Mouse (Mus musculus) C2C12 (cell line): ENCODE data around the gene Sema3e. TPM values are rescaled to one million over a fixed set of nuclear protein-coding genes. Genes with fewer than 3 reads are reported as not detected.
A peak's percentile ranks its signal among the peaks of the same experiment; 100 is the strongest.

Experiments
- H3K27me3 ChIP-seq: one replicate; pipeline ENCODE4 v1.6.1; 2011; ENCODE audit not compliant: control insufficient read depth, insufficient read depth, insufficient read length
- H3K36me3 ChIP-seq: one replicate; pipeline ENCODE4 v1.6.1; 2011; ENCODE audit not compliant: control insufficient read depth, insufficient read depth
- H3K4me3 ChIP-seq: one replicate; pipeline ENCODE4 v1.5.1; 2011; ENCODE audit warnings: mild to moderate bottlenecking, control low read depth; ENCODE audit not compliant: poor library complexity, insufficient read depth, severe bottlenecking
- H3K79me2 ChIP-seq: one replicate; pipeline ENCODE4 v1.6.1; 2011; ENCODE audit not compliant: control insufficient read depth, insufficient read depth
- H3K79me3 ChIP-seq: one replicate; pipeline ENCODE4 v1.6.1; 2011; ENCODE audit warnings: low read depth, control low read depth
- H3ac ChIP-seq: one replicate; pipeline ENCODE3; 2011; ENCODE audit warnings: low read depth; ENCODE audit not compliant: control insufficient read depth, insufficient read length
- CEBPB ChIP-seq: IDR thresholded peaks from one replicate; pipeline ENCODE4 v1.6.1; 2011; ENCODE audit warnings: low read depth, mild to moderate bottlenecking, control low read depth, moderate library complexity
- CTCF ChIP-seq: IDR thresholded peaks from one replicate; pipeline ENCODE4 v1.5.1; 2011; ENCODE audit not compliant: control insufficient read depth, insufficient read depth, insufficient read length
- FOSL1 ChIP-seq: IDR thresholded peaks from one replicate; pipeline ENCODE4 v1.8.0; 2011; ENCODE audit warnings: mild to moderate bottlenecking, low read length; ENCODE audit not compliant: poor library complexity, insufficient read depth, severe bottlenecking
- MAX ChIP-seq: IDR thresholded peaks from one replicate; pipeline ENCODE4 v1.6.1; 2011; ENCODE audit warnings: mild to moderate bottlenecking, control low read depth
- MYOD1 ChIP-seq: IDR thresholded peaks from one replicate; pipeline ENCODE4 v1.6.1; 2011; ENCODE audit warnings: low read depth; ENCODE audit not compliant: control insufficient read depth, insufficient read length
- MYOG ChIP-seq: IDR thresholded peaks from one replicate; pipeline ENCODE4 v1.6.1; 2011; ENCODE audit not compliant: control insufficient read depth, insufficient read length; ENCODE audit errors: extremely low read depth
- USF1 ChIP-seq: IDR thresholded peaks from one replicate; pipeline ENCODE4 v1.6.1; 2011; ENCODE audit warnings: low read depth, mild to moderate bottlenecking, control low read depth, moderate library complexity
- polyA plus RNA-seq: library from polyadenylated mRNA; unstranded; fragments of >200 nt; fragmentation: generic; extraction: Trizol; gene quantifications from one replicate; pipeline ENCODE4 v1.2.1, GENCODE M21; 2012; ENCODE audit warnings: missing spikeins

Gene Sema3e
- polyA plus RNA-seq, 1 experiment: 10.6 TPM

GRCm38 (mm10) chr5:14054472-14054871 lies 29.4 kb downstream of the Sema3e start:
- H3K4me3 ChIP-seq: no peak overlapping the region
- TF ChIP-seq MYOD1: no peak
- TF ChIP-seq MAX: no peak

GRCm38 (mm10) chr5:14059895-14060553 lies 34.9 kb downstream of the Sema3e start:
- no peaks in the 10 kb centered on the region for H3K79me3 ChIP-seq
- no peak overlapping the region for H3K4me3 ChIP-seq
- peaks cover 5% of the 10 kb centered on the region for H3K79me2 ChIP-seq
- peaks cover 6% of the 10 kb centered on the region for H3K36me3 ChIP-seq
- no peak overlapping the region for H3ac ChIP-seq
- H3K27me3 ChIP-seq: no peaks in the 10 kb centered on the region
- no peak for TF ChIP-seq USF1
- TF ChIP-seq CEBPB: no peak
- no peak for TF ChIP-seq CTCF
- no peak for TF ChIP-seq FOSL1
- TF ChIP-seq MYOD1: no peak
- TF ChIP-seq MAX: no peak
- TF ChIP-seq MYOG: no peak

More at GRCm38 (mm10) chr5:14054472-14054871, 29.4 kb downstream of the Sema3e start:
- Histone ChIP-seq H3K36me3 (peaks cover 2% of the 10 kb centered on the region), H3ac (no peak overlapping the region), H3K79me3 (peaks cover 5% of the 10 kb centered on the region), H3K79me2 (peaks cover 5% of the 10 kb centered on the region), H3K27me3 (no peaks in the 10 kb centered on the region)

DNA sequence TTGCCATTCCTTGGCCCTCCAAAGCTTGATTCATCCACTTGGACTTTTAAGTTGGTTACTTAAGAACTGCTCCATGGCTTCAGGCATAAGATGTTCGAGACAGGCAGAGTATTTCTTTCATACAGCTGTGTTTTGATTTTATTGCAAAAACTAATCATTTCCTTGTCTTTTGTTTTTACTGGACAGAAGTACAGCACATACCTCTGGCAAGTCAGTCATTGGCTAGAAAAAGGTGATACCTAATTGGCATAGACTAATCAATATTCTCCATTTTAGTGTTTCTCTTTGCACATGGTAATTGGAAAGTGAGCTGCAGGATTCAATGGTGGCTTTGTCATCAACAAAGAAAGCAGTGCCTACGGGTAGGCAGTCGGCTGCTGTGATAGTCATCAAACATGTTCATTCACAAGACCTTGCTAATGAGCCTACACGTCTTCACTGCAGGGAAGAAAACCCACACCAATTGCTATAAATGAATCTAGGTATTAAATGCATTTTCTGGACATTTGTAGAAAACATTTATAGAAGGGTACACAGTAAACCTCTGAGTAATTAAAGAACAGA lies 37.9 kb downstream of the Sema3e start:
- H3K79me2 ChIP-seq: peaks cover 5% of the 10 kb centered on the region
- no peak overlapping the region for H3K4me3 ChIP-seq
- no peaks in the 10 kb centered on the region for H3K27me3 ChIP-seq

DNA sequence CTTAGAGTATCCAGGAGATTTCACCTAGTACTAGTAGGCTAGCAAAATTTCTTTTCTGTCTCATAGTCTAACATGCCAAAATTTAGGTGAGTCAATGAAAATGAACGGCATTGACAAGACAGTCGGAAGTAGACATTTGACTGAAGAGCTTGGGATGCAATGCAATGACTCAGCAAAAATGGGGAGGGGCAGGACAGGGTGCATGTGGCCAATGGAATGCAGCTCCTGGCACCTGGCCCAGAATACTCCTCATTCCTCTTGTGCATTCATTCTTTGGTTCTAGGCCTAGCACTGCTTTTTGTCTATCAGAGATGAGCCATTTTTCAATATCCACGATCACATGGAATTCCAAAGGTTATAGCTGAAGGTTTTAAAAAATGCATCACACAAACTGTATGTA lies 48.1 kb downstream of the Sema3e start:
- peaks cover 31% of the 10 kb centered on the region for H3K79me2 ChIP-seq
- TF ChIP-seq FOSL1: peak; percentile 86
- TF ChIP-seq CTCF: no peak
- TF ChIP-seq MAX: peak; percentile 87
- no peak for TF ChIP-seq MYOD1
- TF ChIP-seq USF1: peak; percentile 45
- no peak for TF ChIP-seq MYOG
- TF ChIP-seq CEBPB: no peak
- H3K4me3 ChIP-seq: no peak overlapping the region
- H3K79me3 ChIP-seq: peaks cover 4% of the 10 kb centered on the region
- no peaks in the 10 kb centered on the region for H3K27me3 ChIP-seq
- no peak overlapping the region for H3ac ChIP-seq
- no peaks in the 10 kb centered on the region for H3K36me3 ChIP-seq

More for the DNA sequence above, 37.9 kb downstream of the Sema3e start:
- TF ChIP-seq CEBPB: no peak
- no peak for TF ChIP-seq FOSL1
- no peak for TF ChIP-seq USF1
- TF ChIP-seq MAX: no peak
- Histone ChIP-seq H3K36me3 (peaks cover 6% of the 10 kb centered on the region), H3K79me3 (no peaks in the 10 kb centered on the region), H3ac (no peak overlapping the region)

DNA sequence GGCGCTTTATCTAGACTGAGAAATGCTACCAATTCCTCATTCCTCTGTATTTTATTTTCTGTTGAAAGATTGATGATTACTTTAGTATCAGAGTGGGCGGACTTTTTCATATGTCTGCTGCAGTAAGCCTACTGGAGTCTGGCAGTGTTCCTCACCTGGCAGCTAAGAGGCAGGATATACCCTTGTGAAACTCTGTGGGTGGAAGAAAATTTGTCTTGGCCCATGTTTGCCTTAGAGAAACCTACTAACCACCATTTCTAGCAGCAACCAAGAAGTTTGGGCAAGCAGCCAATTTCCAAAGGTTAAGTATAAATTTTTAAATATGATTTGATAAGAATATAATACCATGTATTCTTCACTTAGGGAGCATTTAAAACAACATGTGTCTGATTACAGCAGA lies 63.0 kb downstream of the Sema3e start:
- Histone ChIP-seq H3K79me2 (no peaks in the 10 kb centered on the region), H3K27me3 (no peaks in the 10 kb centered on the region), H3ac (no peak overlapping the region), H3K4me3 (no peak overlapping the region), H3K79me3 (peaks cover 1% of the 10 kb centered on the region), H3K36me3 (no peaks in the 10 kb centered on the region)
- TF ChIP-seq USF1 (no peak), CTCF (no peak), MYOG (no peak), CEBPB (no peak), MAX (no peak), MYOD1 (no peak), FOSL1 (no peak)

GRCm38 (mm10) chr5:14089875-14090608 lies 65.0 kb downstream of the Sema3e start:
- H3K27me3 ChIP-seq: no peaks in the 10 kb centered on the region
- H3K36me3 ChIP-seq: no peaks in the 10 kb centered on the region

More at GRCm38 (mm10) chr5:14089875-14090608, 65.0 kb downstream of the Sema3e start:
- Histone ChIP-seq H3K4me3 (no peak overlapping the region), H3K79me2 (no peaks in the 10 kb centered on the region), H3K79me3 (peaks cover 1% of the 10 kb centered on the region), H3ac (no peak overlapping the region)
- TF ChIP-seq MYOD1 (peak; percentile 65), CEBPB (no peak)
